Mouse (Mus musculus) gastrocnemius, postnatal 10 days (tissue): ENCODE results near the gene Disc1. TPM values are rescaled to one million over a fixed set of nuclear protein-coding genes. Genes with fewer than 3 reads are reported as not detected.

Source experiments
- DNase-seq: peaks from one replicate; pipeline ENCODE4 v3.0.0; 2021; ENCODE audit warnings: mixed read lengths
- total RNA-seq, 2 experiments: library from RNA; stranded (reverse); gene quantifications; 2 replicates each; pipeline ENCODE4 v1.2.3; 2021

Gene Disc1
- total RNA-seq, 2 experiments from 2014 or later = 2.6 to 4.0 TPM

DNA sequence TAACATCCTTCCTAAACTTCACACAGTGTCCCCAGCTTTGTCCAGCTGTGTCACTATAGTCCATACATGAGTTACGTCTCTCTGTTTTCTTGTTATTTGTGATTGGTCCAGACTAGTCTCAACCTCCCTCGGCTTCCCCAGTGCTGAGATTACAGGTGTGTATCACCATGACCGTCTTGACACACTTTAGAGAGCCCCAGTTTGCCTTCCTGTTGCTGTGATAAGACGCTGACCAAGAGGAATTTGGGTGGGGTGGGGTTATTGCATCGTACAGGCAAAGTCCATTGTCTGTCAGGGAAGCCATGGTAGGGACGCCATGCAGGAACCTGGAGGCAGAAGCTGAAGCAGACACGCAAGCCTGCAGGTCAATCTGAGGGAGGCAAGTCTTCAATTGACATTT is 216.3 kb downstream of the Disc1 start:
- DNase-seq = no peak

DNA sequence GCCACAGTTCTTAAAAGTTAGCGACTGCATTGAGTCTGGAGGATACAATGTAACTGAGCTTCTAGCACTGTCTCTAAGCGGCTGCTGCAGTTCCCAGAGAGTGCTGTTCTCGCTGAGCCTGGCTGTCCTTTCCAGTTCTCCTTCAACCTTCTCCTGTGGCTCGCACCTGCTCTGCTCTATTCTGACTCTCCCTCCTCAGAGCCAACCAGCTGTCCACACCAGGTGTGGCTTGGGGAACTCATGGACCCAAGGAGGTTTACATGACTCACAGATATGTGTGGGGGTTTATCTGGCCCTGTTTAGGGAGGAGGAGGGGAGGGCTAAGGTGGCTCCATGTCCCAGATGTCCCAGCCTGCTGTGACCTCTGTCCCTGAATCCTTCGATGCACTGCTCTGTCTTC is 217.4 kb downstream of the Disc1 start:
- DNase-seq = no peak

DNA sequence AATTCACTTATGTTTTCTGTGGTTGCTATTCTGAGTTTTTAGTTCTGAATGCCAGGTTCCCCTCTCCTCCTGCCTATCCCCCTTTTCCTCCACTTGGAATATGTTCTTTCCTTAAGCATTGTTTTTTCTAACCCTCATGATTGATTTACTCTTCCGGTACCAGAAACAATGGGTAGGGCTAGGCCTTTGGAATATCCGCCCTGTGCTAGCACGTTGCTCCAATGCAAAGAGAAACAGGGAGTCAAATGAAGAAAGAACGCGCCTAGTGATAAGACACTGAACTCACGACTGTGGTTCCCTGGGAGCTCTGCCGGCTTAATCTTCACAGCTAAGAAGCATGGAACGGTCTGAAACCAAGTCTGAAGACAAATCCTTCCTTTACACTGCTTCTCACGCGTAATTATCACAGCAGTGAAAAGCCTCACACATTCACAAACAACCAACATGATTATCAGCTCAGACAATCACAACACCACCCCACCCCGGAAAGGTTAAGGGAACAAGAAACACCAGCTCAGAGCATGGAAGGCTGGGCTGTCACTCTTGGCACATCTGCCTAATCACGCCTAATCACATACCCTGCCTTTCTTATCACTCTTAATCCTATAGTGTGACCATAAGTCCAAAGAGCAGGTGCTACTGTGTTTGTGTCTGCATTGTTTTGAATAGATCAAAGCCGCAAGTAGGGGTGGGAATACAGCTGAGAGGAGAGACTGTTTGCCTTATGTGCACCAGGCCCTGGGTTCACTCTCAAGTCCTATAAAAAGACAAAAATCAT is 218.3 kb downstream of the Disc1 start:
- no peak for DNase-seq

DNA sequence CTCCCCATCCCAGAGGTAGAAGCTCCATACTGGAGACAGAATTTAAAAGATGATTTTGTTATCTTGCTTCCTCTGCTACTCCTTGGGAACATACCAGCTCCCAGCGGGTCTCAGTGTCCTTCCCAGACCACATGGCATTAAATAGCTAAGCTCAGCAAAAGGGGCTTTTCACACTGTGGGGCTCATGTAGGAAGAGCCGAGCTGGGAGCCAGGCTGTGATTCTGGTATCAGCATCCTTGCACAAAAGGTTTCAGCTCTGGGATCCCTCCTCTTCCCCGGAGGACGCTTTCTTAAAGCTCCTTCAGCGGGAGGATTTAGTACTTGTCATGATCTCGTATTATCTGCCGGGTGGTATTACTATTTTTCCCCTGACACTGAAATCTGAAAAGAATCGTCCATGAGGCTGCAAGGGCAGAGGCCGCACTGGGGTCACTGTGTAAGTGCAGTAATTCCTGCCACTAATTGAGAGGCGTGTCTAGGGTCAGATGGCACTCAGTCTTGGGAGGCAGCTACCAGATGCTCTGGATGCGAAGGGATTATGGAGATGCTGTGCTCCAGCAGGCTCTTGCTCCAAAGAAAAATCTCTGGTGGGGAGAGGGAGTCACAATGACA is 223.2 kb downstream of the Disc1 start:
- DNase-seq = no peak

DNA sequence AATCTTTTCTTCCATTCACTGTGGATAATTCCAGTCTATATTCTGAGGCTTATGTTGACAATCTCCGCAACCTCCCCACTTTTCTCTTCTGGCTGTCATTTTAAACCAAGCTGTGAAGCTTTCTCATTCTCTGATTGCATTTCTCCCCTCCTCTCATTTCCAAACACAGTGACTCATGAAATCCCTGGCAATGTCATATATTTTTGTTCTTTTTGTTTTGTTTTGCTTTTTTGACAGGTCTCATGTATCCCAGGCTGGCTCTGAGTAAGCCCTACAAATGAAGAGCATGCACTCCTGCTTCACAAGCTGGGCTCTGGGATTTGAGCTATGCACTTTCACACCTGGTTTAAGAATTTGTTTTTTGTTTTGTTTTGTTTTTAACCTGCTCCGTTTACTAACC is 225.2 kb downstream of the Disc1 start:
- no peak for DNase-seq

DNA sequence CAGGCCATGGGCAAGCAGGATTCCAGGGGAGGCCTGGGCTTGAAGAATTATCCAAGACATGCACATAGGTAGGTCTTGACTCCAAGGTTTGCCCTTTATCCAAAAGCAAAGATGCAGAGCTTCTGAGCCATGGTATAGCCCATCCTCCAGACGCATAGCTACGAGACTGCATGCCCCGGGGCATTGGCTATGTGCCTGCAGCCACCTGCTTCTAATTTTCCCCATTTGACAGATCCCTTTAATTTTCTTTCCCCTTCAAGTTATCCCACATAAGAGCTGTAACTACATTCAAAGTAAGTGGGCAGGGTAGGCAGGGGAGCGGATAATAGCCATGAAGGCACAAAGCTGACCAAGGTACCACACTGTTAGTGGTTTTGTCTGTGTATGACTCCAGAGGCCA is 225.9 kb downstream of the Disc1 start:
- no peak for DNase-seq

DNA sequence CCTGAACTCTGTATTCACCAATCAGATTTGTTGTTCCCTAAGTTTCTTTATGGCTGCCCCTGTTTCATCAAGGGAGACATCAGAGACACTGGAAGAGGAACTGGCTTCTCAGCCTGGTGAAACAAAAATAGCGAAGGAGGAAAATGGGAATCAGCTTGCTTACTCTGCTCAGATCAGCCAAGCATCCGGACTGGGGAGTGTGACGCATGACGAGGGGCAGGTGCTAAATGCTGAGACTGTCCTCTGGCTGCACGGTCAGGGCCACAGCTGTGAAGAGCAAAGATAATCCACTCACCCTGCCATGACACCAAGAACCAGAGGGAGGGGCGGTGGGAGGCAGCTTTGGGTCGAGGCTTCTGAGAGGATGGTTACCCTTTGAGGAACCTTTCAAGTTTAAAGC is 228.5 kb downstream of the Disc1 start:
- peak; percentile 19 for DNase-seq

DNA sequence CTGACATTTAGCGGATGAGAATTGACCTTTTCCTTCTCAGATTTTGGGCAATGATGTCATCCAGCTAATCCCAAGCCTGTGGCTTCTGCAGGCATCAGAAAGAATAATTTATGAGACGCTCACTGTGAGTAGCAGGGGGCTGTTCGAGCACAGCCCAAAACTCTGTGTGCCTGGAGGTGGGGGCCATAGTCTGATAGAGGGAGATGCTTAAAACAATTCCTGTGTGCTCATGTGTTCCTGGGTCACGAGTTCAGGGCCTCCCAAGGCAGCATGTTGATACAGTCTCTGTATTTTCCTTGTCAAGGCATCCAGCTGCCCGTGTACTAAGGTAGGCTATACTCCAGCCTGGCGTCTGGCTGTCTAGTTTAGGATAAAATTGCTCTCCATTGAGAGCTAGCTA is 229.5 kb downstream of the Disc1 start:
- no peak for DNase-seq

DNA sequence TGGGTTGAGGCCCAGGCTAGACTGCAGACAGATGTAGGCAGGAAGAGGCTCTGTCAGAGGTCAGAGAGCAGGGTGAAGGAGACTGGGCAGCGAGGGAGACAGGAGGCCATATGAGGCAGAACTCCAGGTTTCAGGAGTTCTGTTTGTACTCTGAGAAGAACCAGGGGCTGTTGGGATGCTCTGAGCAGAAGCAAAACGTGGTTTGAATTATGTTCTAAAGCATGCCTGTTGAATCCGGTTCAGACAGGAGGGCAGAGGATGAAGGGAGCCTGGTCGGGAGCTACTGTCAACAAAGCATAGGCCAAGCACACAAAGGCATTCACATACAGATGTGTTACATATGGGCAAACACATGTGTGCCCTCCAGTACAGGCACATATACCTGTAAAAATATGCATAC is 230.9 kb downstream of the Disc1 start:
- no peak for DNase-seq

DNA sequence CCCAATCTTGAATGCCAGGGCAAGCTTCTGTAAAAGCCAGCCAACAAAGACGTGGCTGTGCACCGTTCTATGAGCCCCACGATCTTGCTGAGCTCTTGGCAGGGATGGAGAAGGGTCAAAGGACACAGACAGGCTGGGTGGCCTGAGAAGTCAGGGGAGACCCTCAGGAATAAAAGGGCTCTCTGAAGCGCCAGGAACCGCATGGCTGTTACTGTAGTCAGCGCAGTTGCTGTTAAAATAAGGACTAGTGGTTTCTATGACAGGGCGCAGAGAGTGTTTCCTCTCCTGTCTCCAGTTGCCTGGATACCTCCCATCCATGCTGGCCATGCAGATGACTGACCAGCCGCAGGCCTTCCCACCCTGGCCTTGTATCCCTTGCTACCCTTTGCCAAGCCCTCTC is 231.4 kb downstream of the Disc1 start:
- DNase-seq = no peak

DNA sequence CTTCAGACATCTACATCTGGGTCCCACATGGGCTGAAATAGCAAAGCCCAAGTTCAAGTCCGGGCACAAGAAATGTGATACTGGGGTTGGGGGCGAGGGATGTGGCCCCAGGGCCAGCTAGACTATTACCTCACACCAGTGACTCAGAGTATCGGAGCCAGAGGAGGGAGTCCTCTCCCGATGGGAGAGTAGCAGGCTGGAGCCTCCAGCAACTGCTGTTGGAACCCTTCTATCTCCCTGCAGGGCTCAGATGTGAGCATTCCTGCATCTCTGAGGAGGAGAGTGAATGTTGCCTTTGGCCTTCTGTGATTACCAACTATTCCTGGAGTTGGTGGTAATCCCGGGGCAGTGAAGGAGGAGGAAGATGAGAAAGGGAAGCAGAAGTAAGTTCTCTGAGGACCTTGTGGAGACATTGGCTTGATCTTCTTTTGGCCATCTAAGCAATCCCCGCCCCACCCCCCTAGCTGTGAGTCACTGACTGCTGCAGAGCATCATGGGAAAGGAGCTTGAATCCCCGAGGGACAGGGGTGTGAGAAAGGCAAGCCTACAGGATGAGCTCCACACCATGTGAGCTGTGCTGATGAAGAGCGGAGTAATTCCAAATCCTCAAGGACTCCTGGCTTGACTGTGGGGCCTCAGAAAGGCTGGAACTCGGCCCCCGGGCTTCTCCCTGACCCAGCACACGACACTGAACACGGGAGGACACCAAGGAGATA is 232.1 kb downstream of the Disc1 start:
- peak; percentile 69 for DNase-seq

DNA sequence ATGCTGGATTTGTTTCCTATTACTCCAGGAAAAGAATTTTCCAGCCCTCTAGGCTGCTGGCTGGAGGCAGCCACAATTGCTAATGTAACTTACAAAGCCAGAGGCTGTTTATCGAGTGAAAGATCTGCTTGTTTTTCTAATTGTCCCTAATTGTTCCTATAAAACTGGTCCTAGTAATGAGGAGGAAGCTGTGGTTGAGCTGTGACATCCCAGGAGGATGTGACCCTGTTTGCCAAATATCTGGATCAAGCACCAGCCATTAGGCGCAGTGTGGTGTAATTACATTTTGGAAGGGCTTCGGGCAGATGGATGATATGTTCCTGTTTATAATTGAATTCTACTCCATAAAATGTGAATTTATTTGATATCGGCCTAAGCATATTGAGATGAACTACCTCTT is 233.3 kb downstream of the Disc1 start:
- DNase-seq = no peak

DNA sequence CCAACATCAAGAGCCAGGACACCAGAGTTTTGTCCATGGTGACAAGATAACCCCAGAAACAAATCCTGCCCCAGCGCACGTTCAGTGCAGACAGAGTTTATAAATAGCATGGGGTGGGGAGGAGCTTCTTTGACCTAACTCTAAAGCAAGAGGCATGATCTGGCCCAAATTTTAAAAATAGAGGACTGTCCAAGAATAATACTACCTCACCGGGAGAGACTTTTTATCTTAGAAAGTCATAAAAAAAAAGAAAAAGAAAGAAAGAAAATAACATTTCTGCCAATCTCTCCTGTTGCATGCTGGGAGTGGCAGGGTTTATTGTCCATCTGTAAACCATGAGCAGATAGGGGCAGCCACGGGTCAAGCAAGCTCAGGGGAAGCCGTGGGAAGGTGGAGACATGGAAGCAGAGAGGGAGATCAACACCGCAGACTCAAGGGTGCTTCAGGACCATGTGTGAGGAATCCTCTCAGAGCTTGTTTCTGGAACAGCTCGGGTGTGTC is 233.9 kb downstream of the Disc1 start:
- DNase-seq = no peak

DNA sequence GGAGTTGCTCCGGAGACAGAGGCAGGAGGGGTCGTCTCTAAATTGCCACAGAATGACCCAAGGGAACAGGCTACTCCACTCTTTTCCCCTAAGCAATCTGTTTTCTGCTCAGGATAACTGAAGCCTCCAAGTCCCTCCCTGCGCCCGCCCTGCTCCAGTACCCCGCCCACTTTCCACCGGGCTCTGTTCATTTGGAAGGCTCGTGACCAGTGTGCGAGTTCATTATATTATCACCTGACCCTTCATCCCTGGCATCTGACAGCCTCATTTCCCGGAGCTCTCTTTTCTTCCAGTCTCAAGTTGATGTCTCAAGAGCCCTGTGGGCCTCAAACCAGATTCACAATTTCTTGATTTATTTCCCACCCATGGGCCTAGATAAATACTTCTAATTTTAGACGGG is 237.5 kb downstream of the Disc1 start:
- peak; percentile 19 for DNase-seq

DNA sequence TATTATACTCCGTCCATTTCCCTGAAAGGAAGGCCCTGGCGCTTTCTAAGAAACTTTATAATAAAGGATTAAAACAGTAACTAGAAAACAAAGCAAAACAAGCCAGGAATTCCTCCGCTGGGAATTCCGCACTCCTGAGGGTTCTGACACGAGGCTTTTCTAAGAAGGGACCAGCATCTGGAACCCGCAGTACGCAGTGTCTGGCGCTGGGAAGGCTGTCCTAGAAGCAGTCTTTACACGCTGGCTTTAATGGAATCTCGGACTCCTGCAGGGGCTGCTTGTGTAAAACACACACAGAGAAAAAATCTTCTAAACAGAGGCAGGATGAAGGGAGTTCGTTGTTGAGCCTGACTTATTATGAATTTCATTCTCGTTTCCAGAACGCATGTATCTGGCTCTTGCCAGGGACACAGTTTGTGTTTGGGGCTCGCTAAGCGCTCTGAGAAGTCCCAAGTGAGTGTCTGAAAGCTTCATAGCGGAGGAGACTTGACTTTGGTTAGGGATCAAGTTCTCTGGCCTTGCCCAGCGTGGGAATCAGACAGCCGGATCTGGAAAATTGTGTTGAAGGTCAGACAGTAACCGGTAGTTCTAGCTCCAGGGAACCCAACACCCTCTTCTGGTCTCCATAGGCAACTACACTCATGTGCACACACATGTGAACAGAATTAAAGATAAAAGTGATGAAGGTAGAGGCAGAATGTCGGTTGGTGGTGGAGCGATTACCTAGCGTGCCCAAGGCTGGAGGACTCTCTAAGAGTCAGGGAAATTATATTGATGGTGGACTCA is 238.1 kb downstream of the Disc1 start:
- peak; percentile 17 for DNase-seq

DNA sequence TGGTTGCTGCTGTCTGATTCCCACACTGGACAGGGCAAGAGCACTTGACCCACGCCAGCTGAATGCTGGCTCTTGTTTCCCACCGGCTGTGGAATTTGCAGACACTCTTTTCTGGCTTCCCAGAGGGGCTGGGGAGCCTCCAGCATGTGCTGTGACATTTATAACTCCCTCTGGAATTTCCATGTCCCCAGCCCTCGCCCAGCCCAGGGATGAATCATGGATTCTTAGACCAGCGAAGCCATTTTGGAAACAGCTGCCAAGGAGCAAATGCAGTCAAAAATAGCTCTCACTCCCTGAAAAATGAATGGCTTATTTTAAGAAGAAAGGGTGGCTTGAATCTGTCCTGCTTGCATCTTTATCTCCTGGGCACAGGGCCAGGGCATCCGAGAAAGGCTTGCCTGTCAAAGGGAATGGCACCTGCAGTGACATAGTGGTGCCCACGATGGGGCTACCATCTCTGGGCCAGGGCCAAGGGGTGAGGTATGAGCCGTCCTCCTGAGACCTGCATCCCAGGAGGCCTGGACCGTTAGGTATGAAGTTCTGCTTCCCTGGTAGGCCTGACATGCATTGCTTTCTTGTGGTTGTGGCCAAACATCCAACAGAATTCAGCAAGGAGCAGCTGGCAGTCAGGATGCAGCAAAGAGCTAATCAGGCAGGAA is 239.1 kb downstream of the Disc1 start:
- DNase-seq = peak; percentile 54

DNA sequence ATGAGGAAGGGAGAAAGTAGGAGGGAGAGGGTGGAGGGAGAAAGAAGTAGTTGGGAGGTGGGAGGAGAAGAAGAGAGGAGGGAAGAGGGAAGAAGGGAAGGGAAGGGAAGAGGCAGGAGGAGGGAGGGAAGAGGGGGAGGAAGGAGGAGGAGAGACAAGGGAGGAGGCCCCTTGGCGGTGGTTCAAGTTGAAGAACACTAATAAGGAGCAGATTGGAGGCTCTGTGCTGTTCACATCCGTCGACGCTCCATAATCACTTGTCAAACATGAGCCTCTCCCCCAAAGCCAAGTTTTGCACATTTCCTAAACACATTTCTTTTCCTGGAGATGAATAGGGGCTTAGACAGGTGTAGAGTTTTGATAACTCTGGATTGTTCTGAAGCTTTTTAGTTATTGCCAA is 245.3 kb downstream of the Disc1 start:
- DNase-seq = no peak

DNA sequence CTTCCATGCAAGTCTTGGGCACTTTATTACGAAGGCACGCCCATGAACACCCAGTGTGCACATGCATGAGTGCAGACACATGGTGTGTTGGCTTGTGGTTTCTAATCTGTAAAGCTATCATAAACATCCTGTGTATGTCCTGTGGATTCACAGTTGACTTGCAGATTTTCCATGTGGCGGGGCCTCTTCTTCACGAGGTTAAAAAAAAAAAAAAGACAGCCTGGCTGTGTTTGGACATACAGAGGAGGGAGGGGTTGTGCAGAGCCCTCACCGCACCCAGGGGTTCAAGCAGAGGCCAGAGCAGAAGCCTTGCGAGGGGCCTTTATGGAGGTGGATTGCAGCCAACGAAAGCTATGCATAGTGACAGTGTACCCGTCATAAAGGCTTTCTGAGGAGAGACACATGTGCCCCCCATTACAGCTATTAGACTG is 248.0 kb downstream of the Disc1 start:
- no peak for DNase-seq

DNA sequence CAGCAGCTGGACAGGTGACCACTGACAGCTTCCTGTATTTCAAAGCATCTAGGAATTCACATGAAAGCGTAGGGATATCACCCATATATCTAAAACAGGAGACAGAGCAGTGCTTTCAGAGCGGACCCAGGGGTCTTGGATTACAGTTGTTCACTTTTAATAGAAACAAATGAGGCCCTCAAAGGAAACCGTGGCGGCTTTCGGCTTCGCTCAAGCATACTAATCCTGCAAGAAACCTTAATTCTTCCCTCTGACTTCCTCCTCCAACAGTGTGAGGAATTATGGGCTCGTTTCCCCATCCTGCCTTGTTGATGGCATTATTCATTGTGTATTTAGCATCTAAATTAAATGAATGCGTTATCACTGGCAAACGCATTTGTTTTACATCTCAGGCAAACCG is 252.7 kb downstream of the Disc1 start:
- DNase-seq = no peak

DNA sequence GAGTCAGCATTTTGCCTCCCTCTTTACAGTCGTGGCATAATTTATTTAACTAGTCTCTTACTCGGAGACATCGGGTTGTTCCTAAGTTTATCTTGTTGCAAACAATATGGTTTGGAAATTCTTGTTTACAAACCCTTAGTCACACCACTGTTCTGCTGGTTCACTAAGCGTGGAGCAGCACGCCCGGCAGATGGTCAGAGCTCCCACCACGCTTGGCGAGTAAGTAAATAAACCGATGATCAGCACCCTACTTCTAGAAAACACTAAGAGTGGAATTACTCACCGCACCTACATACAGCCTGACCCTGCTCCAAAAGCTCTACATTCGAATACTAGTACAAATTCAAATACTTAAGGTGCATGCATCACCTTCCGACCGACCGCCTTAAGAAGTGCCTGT is 256.0 kb downstream of the Disc1 start:
- no peak for DNase-seq
